Mouse (Mus musculus) heart, adult 2 months (tissue): Measurements from ENCODE around the gene Catsperd.

ENCODE experiments used
- CTCF ChIP-seq: fragments of 200-600 bp; IDR thresholded peaks from 2 replicates; pipeline ENCODE4 v1.8.1; 2022; ENCODE audit warnings: antibody characterized with exemption, mild to moderate bottlenecking, moderate library complexity
- POLR2A ChIP-seq: fragments of 200-500 bp; IDR thresholded peaks from 2 replicates; pipeline ENCODE4 v1.6.1; 2011; ENCODE audit warnings: mild to moderate bottlenecking, low read depth, low read length, control low read depth; ENCODE audit not compliant: insufficient read depth

- TF ChIP-seq CTCF (no peak), POLR2A (no peak)
Measured at GRCm38 (mm10) chr17:56664333-56664732, 36.4 kb downstream of the Catsperd start.
